Mouse (Mus musculus): ENCODE data around the gene Msh5. TPM values are rescaled to one million over a fixed set of nuclear protein-coding genes. Genes with fewer than 3 reads are reported as not detected.

The Msh5 gene
- polyA plus RNA-seq, 1 experiment from 2014 or later, result 1.8 TPM

GRCm38 (mm10) chr17:35057090-35057489 is 10.5 kb upstream of the Msh5 start:
- H3K4me2 ChIP-seq (replicated peaks; ENCODE audit: low read depth, low read length), result no peak overlapping the region
- no peak for TF ChIP-seq EP300 (IDR thresholded peaks at IDR 0.05)
- no peak for TF ChIP-seq CTCF (IDR thresholded peaks at IDR 0.05)
- H3K4me1 ChIP-seq (ENCODE audit: insufficient read depth, low read depth, low read length), result peaks cover 7% of the 10 kb centered on the region
- H3K36me3 ChIP-seq (ENCODE audit: insufficient read depth, low read length), result peaks cover 45% of the 10 kb centered on the region; the same call in 1 of the 2 replicates
- no peak overlapping the region for H3K27ac ChIP-seq (ENCODE audit: low read length)
- WGBS, result 60% methylated on average over 3 of the region's 3 CpGs
- H3K27me3 ChIP-seq (replicated peaks; ENCODE audit: insufficient read depth, low read length), result no peaks in the 10 kb centered on the region
- H3K4me3 ChIP-seq (ENCODE audit: low read depth, low read length), result no peak overlapping the region
- DNase-seq (ENCODE audit: low spot score) (no peak), ATAC-seq (no peak)
- H3K9me3 ChIP-seq (ENCODE audit: low read length), result no peaks in the 10 kb centered on the region
- no peak overlapping the region for H3K9ac ChIP-seq (replicated peaks; ENCODE audit: low read depth)

GRCm38 (mm10) chr17:35055691-35056495 is 9.3 kb upstream of the Msh5 start:
- DNase-seq (ENCODE audit: low spot score), result no peak
- WGBS, result 87% methylated on average over 7 of the region's 7 CpGs
- Histone ChIP-seq H3K36me3 (ENCODE audit: insufficient read depth, low read length) (peaks cover 38% of the 10 kb centered on the region; the same call in 1 of the 2 replicates), H3K4me2 (replicated peaks; ENCODE audit: low read depth, low read length) (no peak overlapping the region), H3K9ac (replicated peaks; ENCODE audit: low read depth) (no peak overlapping the region), H3K9me3 (ENCODE audit: low read length) (no peaks in the 10 kb centered on the region), H3K4me1 (ENCODE audit: insufficient read depth, low read depth, low read length) (peaks cover 7% of the 10 kb centered on the region), H3K27me3 (replicated peaks; ENCODE audit: insufficient read depth, low read length) (no peaks in the 10 kb centered on the region), H3K27ac (ENCODE audit: low read length) (no peak overlapping the region), H3K4me3 (ENCODE audit: low read depth, low read length) (no peak overlapping the region)
- ATAC-seq, result no peak
- TF ChIP-seq CTCF (IDR thresholded peaks at IDR 0.05), result no peak
- no peak for TF ChIP-seq EP300 (IDR thresholded peaks at IDR 0.05)

GRCm38 (mm10) chr17:35052271-35052798 is 5.8 kb upstream of the Msh5 start:
- TF ChIP-seq EP300 (IDR thresholded peaks at IDR 0.05) (no peak), CTCF (IDR thresholded peaks at IDR 0.05) (no peak)
- DNase-seq (ENCODE audit: low spot score), result no peak
- peak overlapping the region; percentile 83 for H3K4me2 ChIP-seq (replicated peaks; ENCODE audit: low read depth, low read length)
- peaks cover 10% of the 10 kb centered on the region; the same call in 1 of the 2 replicates for H3K4me1 ChIP-seq (ENCODE audit: insufficient read depth, low read depth, low read length)
- H3K9me3 ChIP-seq (ENCODE audit: low read length), result no peaks in the 10 kb centered on the region
- peak overlapping the region; percentile 21; the same call in 1 of the 2 replicates for H3K9ac ChIP-seq (replicated peaks; ENCODE audit: low read depth)
- H3K36me3 ChIP-seq (ENCODE audit: insufficient read depth, low read length), result peaks cover 35% of the 10 kb centered on the region; the same call in 1 of the 2 replicates
- peak overlapping the region; percentile 71 for H3K27ac ChIP-seq (ENCODE audit: low read length)
- no peaks in the 10 kb centered on the region for H3K27me3 ChIP-seq (replicated peaks; ENCODE audit: insufficient read depth, low read length)
- H3K4me3 ChIP-seq (ENCODE audit: low read depth, low read length), result 0 out of 2 replicates have a peak overlapping the region, but pooled peaks have one; percentile 14
- no peak for ATAC-seq
- 59% methylated on average over 12 of the region's 12 CpGs for WGBS

GRCm38 (mm10) chr17:35051156-35052086 is 4.9 kb upstream of the Msh5 start:
- 2% methylated on average over 18 of the region's 21 CpGs for WGBS
- peaks cover 12% of the 10 kb centered on the region; the same call in 1 of the 2 replicates for H3K4me1 ChIP-seq (ENCODE audit: insufficient read depth, low read depth, low read length)
- TF ChIP-seq EP300 (IDR thresholded peaks at IDR 0.05) (peak; percentile 81), CTCF (IDR thresholded peaks at IDR 0.05) (no peak; the same call in 1 of the 2 replicates)
- DNase-seq (ENCODE audit: low spot score) (peak; percentile 96), ATAC-seq (peak; percentile 83)
- no peaks in the 10 kb centered on the region for H3K9me3 ChIP-seq (ENCODE audit: low read length)
- H3K4me2 ChIP-seq (replicated peaks; ENCODE audit: low read depth, low read length), result peak overlapping the region; percentile 83
- peak overlapping the region; percentile 96 for H3K27ac ChIP-seq (ENCODE audit: low read length)
- H3K36me3 ChIP-seq (ENCODE audit: insufficient read depth, low read length), result peaks cover 33% of the 10 kb centered on the region; the same call in 1 of the 2 replicates
- peak overlapping the region; percentile 81 for H3K9ac ChIP-seq (replicated peaks; ENCODE audit: low read depth)
- H3K27me3 ChIP-seq (replicated peaks; ENCODE audit: insufficient read depth, low read length), result no peaks in the 10 kb centered on the region
- H3K4me3 ChIP-seq (ENCODE audit: low read depth, low read length), result peak overlapping the region; percentile 65

- TF ChIP-seq EP300 (IDR thresholded peaks at IDR 0.05), result no peak
- no peak for TF ChIP-seq CTCF (IDR thresholded peaks at IDR 0.05)
- ATAC-seq (peak; percentile 21), DNase-seq (ENCODE audit: low spot score) (peak; percentile 88)
- no peaks in the 10 kb centered on the region for H3K9me3 ChIP-seq (ENCODE audit: low read length)
- peaks cover 13% of the 10 kb centered on the region; the same call in 1 of the 2 replicates for H3K4me1 ChIP-seq (ENCODE audit: insufficient read depth, low read depth, low read length)
- H3K9ac ChIP-seq (replicated peaks; ENCODE audit: low read depth), result peak overlapping the region; percentile 90
- H3K4me2 ChIP-seq (replicated peaks; ENCODE audit: low read depth, low read length), result peak overlapping the region; percentile 83
- no peaks in the 10 kb centered on the region for H3K27me3 ChIP-seq (replicated peaks; ENCODE audit: insufficient read depth, low read length)
- H3K36me3 ChIP-seq (ENCODE audit: insufficient read depth, low read length), result peaks cover 24% of the 10 kb centered on the region; the same call in 1 of the 2 replicates
- H3K4me3 ChIP-seq (ENCODE audit: low read depth, low read length), result peak overlapping the region; percentile 65
- H3K27ac ChIP-seq (ENCODE audit: low read length), result peak overlapping the region; percentile 96
- WGBS, result under 1% methylated on average over 25 of the region's 27 CpGs
Measured at GRCm38 (mm10) chr17:35050126-35050750, 3.7 kb upstream of the Msh5 start.

Data from lung, postnatal 0 days (tissue).